Mouse (Mus musculus): ENCODE results near the gene Csmd2. TPM values are rescaled to one million over a fixed set of nuclear protein-coding genes. Genes with fewer than 3 reads are reported as not detected.
A peak's percentile ranks its signal among the peaks of the same experiment; 100 is the strongest.
"Not testable (repeated sequence)": the region's sequence is repeated elsewhere in the genome, so short reads cannot be mapped to it uniquely, and the experiment has no call there.

The Csmd2 gene
- total RNA-seq, 2 experiments from 2014 or later = 39.8 to 44.0 TPM

DNA sequence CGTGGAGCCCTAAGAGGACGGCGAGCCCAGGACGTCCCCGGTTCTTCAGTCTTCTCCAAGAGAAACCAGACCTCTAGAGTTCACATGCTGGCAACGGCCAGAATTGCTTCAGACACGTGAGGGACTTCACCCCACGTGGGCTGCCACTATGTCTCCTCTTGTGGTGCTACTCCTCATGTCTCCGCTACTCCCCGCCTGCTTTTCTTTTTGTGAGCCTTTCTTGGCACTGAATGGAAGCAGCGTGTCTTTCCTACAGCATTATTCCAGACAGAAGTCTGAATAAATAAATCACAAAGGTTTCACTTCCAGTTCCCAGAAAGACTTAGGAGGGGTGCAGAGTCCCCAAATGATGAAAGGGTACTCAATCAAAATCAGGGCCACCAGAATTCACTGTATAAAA lies 620.0 kb downstream of the Csmd2 start:
- DNase-seq (ENCODE audit: low spot score in 2 of 2) = no peak

DNA sequence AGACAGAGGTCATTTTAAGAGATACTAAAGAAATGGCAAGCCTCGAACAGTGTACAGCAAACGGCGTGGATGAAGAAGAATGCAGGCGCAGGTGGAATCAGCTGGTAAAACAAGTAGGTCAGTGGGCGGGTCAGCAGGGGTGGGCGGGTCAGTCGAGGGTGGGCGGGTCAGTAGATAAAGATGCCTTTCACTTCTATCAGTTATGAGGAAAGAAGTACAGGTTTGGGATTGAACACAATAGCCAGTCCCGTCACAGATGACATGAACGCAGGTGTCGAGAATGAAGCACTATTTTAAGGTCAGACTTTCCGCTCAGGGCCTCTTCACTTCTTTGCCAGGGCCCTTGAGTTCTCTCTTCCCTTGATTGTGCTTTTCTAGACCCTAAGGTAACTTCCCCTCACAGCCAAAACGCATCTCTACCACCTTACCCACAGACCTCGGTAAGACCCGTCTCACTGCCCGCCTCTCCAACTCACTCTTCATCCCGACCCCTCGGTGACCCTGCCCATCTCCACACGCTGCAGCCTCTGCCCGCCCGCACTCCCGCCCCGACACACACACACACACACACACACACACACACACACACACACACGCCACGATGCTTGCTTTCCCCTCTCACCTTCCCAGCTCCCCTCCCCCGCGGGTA lies 621.7 kb downstream of the Csmd2 start:
- DNase-seq (ENCODE audit: low spot score in 2 of 2) = peak in 1 of 2 experiments; percentile 29

DNA sequence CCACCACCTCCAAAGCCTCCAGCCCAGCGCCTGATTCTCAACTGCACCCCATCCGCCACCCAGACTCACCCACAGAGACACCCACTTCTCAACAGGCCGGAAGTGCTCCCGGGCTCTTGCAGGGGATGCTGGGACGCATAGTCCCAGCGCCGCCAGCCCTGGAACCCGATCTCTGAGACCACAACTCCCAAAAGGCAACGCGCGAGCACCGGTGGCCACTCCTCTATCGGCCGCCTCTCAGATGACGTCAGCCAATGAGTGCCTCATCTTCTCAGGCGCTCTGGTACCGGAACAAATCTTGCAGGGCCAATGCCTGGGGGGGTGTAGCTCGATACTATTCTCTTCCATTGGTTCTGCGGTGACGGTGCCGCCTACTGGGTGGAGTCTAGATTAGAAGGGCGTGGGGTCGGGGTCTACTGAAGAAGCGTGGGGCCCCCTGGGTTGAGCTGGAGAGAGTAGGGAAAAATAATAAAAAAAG lies 622.3 kb downstream of the Csmd2 start, which contains the start of gene Zscan20:
Gene Zscan20, minus strand, starts transcription at position 174 of the 478 bp plus-strand sequence.
- DNase-seq (ENCODE audit: low spot score in 2 of 2) = peak; percentile 91 to 99

DNA sequence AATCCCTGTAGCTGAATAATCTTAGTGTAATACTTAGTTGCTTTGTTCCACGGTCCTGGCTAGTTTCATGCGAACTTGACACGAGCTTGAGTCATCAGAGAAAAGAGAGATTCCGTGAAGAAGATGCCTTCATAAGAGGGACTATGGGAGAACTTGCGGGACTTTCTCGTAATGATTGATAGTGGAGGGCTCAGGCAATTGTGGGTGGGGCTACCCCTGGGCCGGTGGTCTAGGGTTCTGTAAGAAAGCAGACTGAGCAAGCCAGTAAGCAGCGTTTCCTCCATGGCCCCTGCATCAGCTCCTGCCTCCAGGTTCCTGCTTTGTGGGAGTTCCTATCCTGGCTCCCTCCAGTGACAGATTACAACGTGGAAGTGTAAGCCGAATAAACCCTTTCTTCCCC lies 623.0 kb downstream of the Csmd2 start:
- no peak for DNase-seq (ENCODE audit: low spot score in 2 of 2)

DNA sequence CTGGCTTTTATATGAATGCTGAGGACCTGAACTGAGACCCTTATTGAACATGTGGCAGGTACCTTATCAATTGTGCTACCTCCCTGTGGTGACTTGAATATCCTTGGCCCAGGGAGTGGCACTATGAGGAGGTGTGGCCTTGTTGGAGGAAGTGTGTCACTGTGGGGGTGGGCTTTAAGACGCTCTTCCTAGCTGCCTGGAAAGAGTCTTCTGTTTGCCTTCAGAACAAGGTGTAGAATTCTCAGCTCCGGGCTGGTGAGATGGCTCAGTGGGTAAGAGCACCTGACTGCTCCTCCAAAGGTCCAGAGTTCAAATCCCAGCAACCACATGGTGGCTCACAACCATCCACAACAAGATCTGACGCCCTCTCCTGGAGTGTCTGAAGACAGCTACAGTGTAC lies 624.1 kb downstream of the Csmd2 start:
- DNase-seq (ENCODE audit: low spot score in 2 of 2) = not testable (repeated sequence)

DNA sequence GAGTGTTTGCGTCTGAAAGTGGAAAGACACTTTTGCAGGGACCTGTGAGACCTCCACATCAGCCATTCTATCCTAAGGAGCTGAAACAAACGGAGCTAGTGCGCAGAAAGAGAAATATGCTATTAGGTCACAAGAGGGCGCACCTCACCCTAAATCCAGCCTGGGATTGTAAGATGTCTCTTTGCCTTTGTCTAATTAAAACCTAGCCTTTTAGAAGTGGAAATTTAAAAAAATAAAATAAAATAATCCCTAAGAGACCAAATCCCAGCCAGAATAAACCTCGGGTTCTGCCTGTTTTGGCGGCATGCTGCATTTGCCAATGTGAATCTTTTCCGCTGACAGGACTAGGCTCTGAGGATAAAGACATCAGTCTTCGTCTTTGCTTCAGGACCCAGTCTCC lies 625.7 kb downstream of the Csmd2 start:
- DNase-seq (ENCODE audit: low spot score in 2 of 2) = peak in 1 of 2 experiments; percentile 74

DNA sequence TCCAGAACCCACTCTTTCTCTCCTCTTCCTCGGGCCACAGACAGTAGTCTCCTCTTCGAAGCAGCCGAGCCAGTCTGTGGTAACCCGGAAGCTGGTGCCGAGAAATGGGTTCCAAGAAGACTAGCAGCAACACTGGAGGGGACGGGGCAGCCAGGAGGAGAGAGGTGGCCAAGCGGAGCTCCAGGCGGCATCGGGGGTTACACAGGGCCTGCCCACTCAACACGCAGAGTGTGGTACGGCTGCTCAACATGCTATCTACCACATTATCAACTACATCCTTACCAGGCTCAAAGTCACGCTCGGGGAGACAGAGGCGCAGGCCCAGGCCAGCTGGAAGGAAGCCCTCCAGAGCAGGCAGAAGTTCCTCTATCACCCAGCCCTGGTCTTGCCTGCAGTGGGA lies 628.1 kb downstream of the Csmd2 start:
- DNase-seq (ENCODE audit: low spot score in 2 of 2) = no peak

Other genes with a start within 250 kb of the Csmd2 start
- 1 to 10 TPM; 1.3 TPM for gene CK137956, start 16.9 kb upstream of the Csmd2 start, total RNA-seq (2021)

Data from layer of hippocampus, postnatal 14 days (tissue).